Mouse (Mus musculus) embryonic facial prominence, embryonic 11.5 days (tissue): ENCODE results near the gene Wdr70. TPM values are rescaled to one million over a fixed set of nuclear protein-coding genes. Genes with fewer than 3 reads are reported as not detected.

ENCODE experiments used
- ATAC-seq: fragments of 200-750 bp; cut with Nextera tagmentation; replicated peaks from 2 replicates; pipeline ENCODE4 v1.8.0; 2017; ENCODE audit warnings: low read depth; ENCODE audit not compliant: insufficient number of reproducible peaks, low FRiP score, low TSS enrichment
- DNase-seq: peaks from one replicate; pipeline ENCODE4 v3.0.0-alpha.2; 2015; ENCODE audit warnings: low spot score
- H3K27ac ChIP-seq: fragments of 300-500 bp; sonication (generic); replicated peaks from 2 replicates; pipeline ENCODE4 v1.5.1; 2014; ENCODE audit warnings: mild to moderate bottlenecking, low read depth, low read length, control low read depth
- H3K27me3 ChIP-seq: fragments of 300-500 bp; sonication (generic); 2 replicates; pipeline ENCODE4 v1.6.1; 2014; ENCODE audit warnings: mild to moderate bottlenecking, low read length, moderate library complexity, mixed read lengths; ENCODE audit not compliant: control insufficient read depth, insufficient read depth
- H3K36me3 ChIP-seq: fragments of 300-500 bp; sonication (generic); replicated peaks from 2 replicates; pipeline ENCODE4 v1.6.1; 2014; ENCODE audit warnings: low read depth, mild to moderate bottlenecking, low read length, moderate library complexity, mixed read lengths; ENCODE audit not compliant: control insufficient read depth, insufficient read depth
- H3K4me1 ChIP-seq: fragments of 300-500 bp; sonication (generic); 2 replicates; pipeline ENCODE4 v1.6.1; 2014; ENCODE audit warnings: low read length, mixed read lengths; ENCODE audit not compliant: control insufficient read depth, insufficient read depth
- H3K4me2 ChIP-seq: fragments of 300-500 bp; sonication (generic); 2 replicates; pipeline ENCODE4 v1.6.1; 2014; ENCODE audit warnings: low read depth, mild to moderate bottlenecking, control low read depth, low read length, moderate library complexity
- H3K4me3 ChIP-seq: fragments of 300-500 bp; sonication (generic); 2 replicates; pipeline ENCODE4 v1.5.1; 2014; ENCODE audit warnings: low read depth, low read length, control low read depth
- H3K9ac ChIP-seq: fragments of 300-500 bp; sonication (generic); replicated peaks from 2 replicates; pipeline ENCODE4 v1.6.1; 2014; ENCODE audit warnings: mild to moderate bottlenecking, control low read depth, low read length
- H3K9me3 ChIP-seq: fragments of 300-500 bp; sonication (generic); replicated peaks from 2 replicates; pipeline ENCODE4 v1.6.1; 2016; ENCODE audit warnings: mild to moderate bottlenecking, low read length, inconsistent platforms, mixed read lengths; ENCODE audit not compliant: control insufficient read depth
- WGBS: fragments of 180-500 bp; shearing (Covaris S2); extraction: QIAGEN DNeasy Blood & Tissue Kit; methylation state at CpG from one replicate; pipeline ENCODE4 v1.1.7; 2014; 5-methylcytosine and 5-hydroxymethylcytosine counted together
- polyA plus RNA-seq: library from polyadenylated mRNA; unstranded; fragments of >200 nt; fragmentation: Nextera tagmentation; extraction: Ambion mirVana; gene quantifications from 2 replicates; pipeline ENCODE4 v1.2.1, GENCODE M21; 2014

Gene Wdr70
- polyA plus RNA-seq, 1 experiment from 2014 or later: 68.8 TPM

GRCm38 (mm10) chr15:7962786-7963185 is 136.2 kb downstream of the Wdr70 start:
- Histone ChIP-seq H3K9me3 (no peaks in the 10 kb centered on the region), H3K27me3 (no peaks in the 10 kb centered on the region), H3K27ac (no peak overlapping the region), H3K9ac (no peak overlapping the region), H3K36me3 (no peaks in the 10 kb centered on the region), H3K4me2 (no peak overlapping the region), H3K4me1 (no peaks in the 10 kb centered on the region), H3K4me3 (no peak overlapping the region)
- 88% methylated on average over 6 of the region's 6 CpGs for WGBS
- no peak for ATAC-seq
- DNase-seq: no peak

- ATAC-seq: no peak
- Histone ChIP-seq H3K27me3 (no peaks in the 10 kb centered on the region), H3K9ac (no peak overlapping the region), H3K4me1 (no peaks in the 10 kb centered on the region), H3K27ac (no peak overlapping the region), H3K9me3 (no peaks in the 10 kb centered on the region), H3K4me2 (no peak overlapping the region), H3K36me3 (no peaks in the 10 kb centered on the region), H3K4me3 (no peak overlapping the region)
- no peak for DNase-seq
- 41% methylated on average over 2 of the region's 2 CpGs for WGBS
Observed at GRCm38 (mm10) chr15:7961489-7961888, 137.5 kb downstream of the Wdr70 start.

GRCm38 (mm10) chr15:7956899-7957298 is 142.1 kb downstream of the Wdr70 start:
- Histone ChIP-seq H3K27me3 (no peaks in the 10 kb centered on the region), H3K4me2 (no peak overlapping the region), H3K9me3 (no peaks in the 10 kb centered on the region), H3K36me3 (no peaks in the 10 kb centered on the region), H3K4me3 (no peak overlapping the region), H3K27ac (no peak overlapping the region), H3K4me1 (no peaks in the 10 kb centered on the region), H3K9ac (no peak overlapping the region)
- WGBS: 79% methylated on average over 1 of the region's 1 CpGs
- no peak for DNase-seq
- ATAC-seq: no peak

GRCm38 (mm10) chr15:7950561-7950960 is 148.4 kb downstream of the Wdr70 start:
- Histone ChIP-seq H3K4me3 (no peak overlapping the region), H3K36me3 (no peaks in the 10 kb centered on the region), H3K4me1 (no peaks in the 10 kb centered on the region), H3K9ac (no peak overlapping the region), H3K27me3 (no peaks in the 10 kb centered on the region), H3K27ac (no peak overlapping the region), H3K9me3 (no peaks in the 10 kb centered on the region), H3K4me2 (no peak overlapping the region)
- ATAC-seq (no peak), DNase-seq (no peak)
- WGBS: 95% methylated on average over 7 of the region's 7 CpGs

- DNase-seq (no peak), ATAC-seq (no peak)
- H3K4me1 ChIP-seq: no peaks in the 10 kb centered on the region
- no peak overlapping the region for H3K4me2 ChIP-seq
- no peak overlapping the region for H3K9ac ChIP-seq
- H3K9me3 ChIP-seq: no peaks in the 10 kb centered on the region
- no peaks in the 10 kb centered on the region for H3K36me3 ChIP-seq
- H3K4me3 ChIP-seq: no peak overlapping the region
- 53% methylated on average over 3 of the region's 3 CpGs for WGBS
- H3K27ac ChIP-seq: no peak overlapping the region
- H3K27me3 ChIP-seq: no peaks in the 10 kb centered on the region
Observed at GRCm38 (mm10) chr15:7941690-7942089, 157.3 kb downstream of the Wdr70 start.

- Histone ChIP-seq H3K4me3 (no peak overlapping the region), H3K36me3 (no peaks in the 10 kb centered on the region), H3K4me2 (no peak overlapping the region), H3K27ac (no peak overlapping the region), H3K9me3 (no peaks in the 10 kb centered on the region), H3K27me3 (no peaks in the 10 kb centered on the region), H3K4me1 (no peaks in the 10 kb centered on the region), H3K9ac (no peak overlapping the region)
- ATAC-seq: no peak
- 87% methylated on average over 7 of the region's 7 CpGs for WGBS
- no peak for DNase-seq
Observed at GRCm38 (mm10) chr15:7935571-7936165, 163.3 kb downstream of the Wdr70 start.

- H3K4me2 ChIP-seq: no peak overlapping the region
- no peaks in the 10 kb centered on the region for H3K36me3 ChIP-seq
- no peak overlapping the region for H3K9ac ChIP-seq
- WGBS: 65% methylated on average over 4 of the region's 4 CpGs
- H3K27me3 ChIP-seq: no peaks in the 10 kb centered on the region
- H3K9me3 ChIP-seq: no peaks in the 10 kb centered on the region
- ATAC-seq (no peak), DNase-seq (no peak)
- no peak overlapping the region for H3K4me3 ChIP-seq
- no peak overlapping the region for H3K27ac ChIP-seq
- no peaks in the 10 kb centered on the region for H3K4me1 ChIP-seq
Observed at GRCm38 (mm10) chr15:7934580-7934979, 164.4 kb downstream of the Wdr70 start.

- 59% methylated on average over 16 of the region's 16 CpGs for whole genome bisulfite sequencing
- Histone ChIP-seq H3K27ac (no peak overlapping the region), H3K9ac (no peak overlapping the region), H3K36me3 (no peaks in the 10 kb centered on the region), H3K9me3 (no peaks in the 10 kb centered on the region), H3K4me1 (no peaks in the 10 kb centered on the region), H3K4me3 (no peak overlapping the region), H3K27me3 (no peaks in the 10 kb centered on the region), H3K4me2 (no peak overlapping the region)
- ATAC-seq: no peak
- no peak for DNase-seq
Observed at GRCm38 (mm10) chr15:7934105-7934504, 164.9 kb downstream of the Wdr70 start.
